Mouse (Mus musculus) kidney, embryonic 15.5 days (tissue): ENCODE results near the gene Trex1. TPM values are rescaled to one million over a fixed set of nuclear protein-coding genes. Genes with fewer than 3 reads are reported as not detected.

Source experiments
- ATAC-seq: fragments of 200-750 bp; cut with Nextera tagmentation; replicated peaks from 2 replicates; pipeline ENCODE4 v1.8.0; 2017; ENCODE audit warnings: moderate TSS enrichment; ENCODE audit not compliant: low FRiP score
- H3K27ac ChIP-seq: fragments of 300-500 bp; sonication (generic); 2 replicates; pipeline ENCODE4 v1.5.1; 2015; ENCODE audit warnings: mild to moderate bottlenecking, inconsistent platforms
- H3K27me3 ChIP-seq: fragments of 300-500 bp; sonication (generic); 2 replicates; pipeline ENCODE4 v1.6.1; 2015; ENCODE audit warnings: inconsistent platforms
- H3K36me3 ChIP-seq: fragments of 300-500 bp; sonication (generic); 2 replicates; pipeline ENCODE4 v1.6.1; 2015; ENCODE audit warnings: inconsistent platforms
- H3K4me1 ChIP-seq: fragments of 300-500 bp; sonication (generic); 2 replicates; pipeline ENCODE4 v1.6.1; 2015; ENCODE audit warnings: inconsistent platforms
- H3K4me2 ChIP-seq: fragments of 300-500 bp; sonication (generic); 2 replicates; pipeline ENCODE4 v1.6.1; 2015; ENCODE audit warnings: moderate library complexity, mild to moderate bottlenecking, inconsistent platforms
- H3K4me3 ChIP-seq: fragments of 300-500 bp; sonication (generic); replicated peaks from 2 replicates; pipeline ENCODE4 v1.5.1; 2015; ENCODE audit warnings: mild to moderate bottlenecking, inconsistent platforms
- H3K9ac ChIP-seq: fragments of 300-500 bp; sonication (generic); 2 replicates; pipeline ENCODE4 v1.6.1; 2015; ENCODE audit warnings: mild to moderate bottlenecking, inconsistent platforms
- H3K9me3 ChIP-seq: fragments of 300-500 bp; sonication (generic); replicated peaks from 2 replicates; pipeline ENCODE4 v1.6.1; 2016; ENCODE audit warnings: inconsistent platforms
- WGBS: fragments of 180-500 bp; shearing (Covaris S2); methylation state at CpG from one replicate; pipeline ENCODE4 v1.1.7; 2015; ENCODE audit warnings: mixed read lengths; 5-methylcytosine and 5-hydroxymethylcytosine counted together
- polyA plus RNA-seq: library from polyadenylated mRNA; unstranded; fragments of >200 nt; fragmentation: Nextera tagmentation; extraction: Ambion mirVana; gene quantifications from 2 replicates; pipeline ENCODE4 v1.2.1, GENCODE M21; 2015

Trex1 gene
- polyA plus RNA-seq, 1 experiment from 2014 or later, result 13.8 TPM

DNA sequence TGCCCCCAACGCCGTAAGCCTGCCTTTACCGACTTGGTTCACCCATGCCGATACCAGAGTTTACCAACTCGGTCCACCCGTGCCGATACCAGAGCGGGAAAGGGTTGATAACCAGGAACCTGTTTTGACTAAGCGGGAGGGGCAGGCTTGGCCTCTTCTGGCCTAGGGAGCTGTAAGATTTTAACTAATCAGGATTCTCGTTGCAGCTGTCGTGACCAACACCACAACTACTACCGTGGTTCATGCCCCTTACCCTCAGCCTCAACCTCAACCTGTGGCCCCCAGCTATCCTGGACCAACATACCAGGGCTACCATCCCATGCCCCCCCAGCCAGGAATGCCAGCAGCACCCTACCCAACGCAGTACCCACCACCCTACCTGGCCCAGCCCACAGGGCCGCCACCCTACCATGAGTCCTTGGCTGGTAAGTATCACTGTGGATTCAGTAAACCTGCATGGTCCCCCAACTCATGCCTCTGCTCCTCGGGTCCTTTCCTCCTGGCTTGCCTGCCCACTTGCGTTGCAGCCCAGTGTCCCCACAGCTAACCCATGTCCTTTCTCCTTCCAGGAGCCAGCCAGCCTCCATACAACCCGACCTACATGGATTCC is 3.3 kb downstream of the Trex1 start:
- Histone ChIP-seq H3K27ac (no peak overlapping the region), H3K4me3 (no peak overlapping the region), H3K4me1 (peaks cover 34% of the 10 kb centered on the region), H3K36me3 (peaks cover 58% of the 10 kb centered on the region), H3K9me3 (no peaks in the 10 kb centered on the region), H3K27me3 (no peaks in the 10 kb centered on the region), H3K9ac (no peak overlapping the region), H3K4me2 (no peak overlapping the region)
- WGBS, result 90% methylated on average over 17 of the region's 17 CpGs
- ATAC-seq, result no peak

DNA sequence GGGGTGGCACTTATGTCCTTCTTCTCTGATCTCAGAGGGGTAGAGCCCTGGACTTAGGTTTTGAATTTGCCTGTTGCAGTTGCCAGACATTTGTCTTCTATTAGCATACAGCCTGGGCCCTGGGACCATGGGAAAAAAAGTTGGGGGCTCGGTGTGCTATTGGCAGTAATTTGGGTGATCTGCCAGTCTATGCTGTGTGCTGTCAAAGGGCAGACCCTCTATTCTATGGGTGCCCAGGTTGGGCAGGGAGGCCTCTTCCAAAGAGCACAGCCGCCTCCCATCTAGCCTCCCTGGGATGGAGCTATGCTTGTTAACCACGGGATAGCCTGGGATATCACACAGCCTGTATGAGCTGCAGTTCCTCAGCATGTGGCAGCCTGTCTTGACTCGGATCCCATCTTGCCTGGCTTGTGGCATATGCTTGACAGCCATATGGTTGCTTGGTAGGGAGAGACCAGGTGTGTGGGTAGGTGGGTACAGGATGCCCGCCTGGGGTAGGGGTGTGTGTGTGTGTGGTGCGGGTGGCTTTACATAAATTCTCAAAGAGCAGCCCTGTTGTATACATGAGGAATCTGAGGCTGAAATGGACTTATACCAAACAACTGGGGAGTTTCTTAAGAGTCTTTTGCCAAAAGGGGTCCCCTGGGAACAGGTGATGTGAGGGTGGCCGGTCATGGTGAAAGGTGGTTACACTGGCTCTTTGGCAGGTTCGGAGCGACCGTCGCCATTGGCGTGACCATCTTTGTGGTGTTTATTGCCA is 4.1 kb downstream of the Trex1 start:
- Histone ChIP-seq H3K9ac (0 out of 2 replicates have a peak overlapping the region, but pooled peaks have one; percentile 0), H3K9me3 (no peaks in the 10 kb centered on the region), H3K4me3 (peak overlapping the region; percentile 38), H3K27me3 (no peaks in the 10 kb centered on the region), H3K36me3 (peaks cover 51% of the 10 kb centered on the region), H3K27ac (peak overlapping the region; percentile 82), H3K4me2 (peak overlapping the region; percentile 56), H3K4me1 (peaks cover 34% of the 10 kb centered on the region)
- 89% methylated on average over 12 of the region's 12 CpGs for WGBS
- ATAC-seq, result no peak

DNA sequence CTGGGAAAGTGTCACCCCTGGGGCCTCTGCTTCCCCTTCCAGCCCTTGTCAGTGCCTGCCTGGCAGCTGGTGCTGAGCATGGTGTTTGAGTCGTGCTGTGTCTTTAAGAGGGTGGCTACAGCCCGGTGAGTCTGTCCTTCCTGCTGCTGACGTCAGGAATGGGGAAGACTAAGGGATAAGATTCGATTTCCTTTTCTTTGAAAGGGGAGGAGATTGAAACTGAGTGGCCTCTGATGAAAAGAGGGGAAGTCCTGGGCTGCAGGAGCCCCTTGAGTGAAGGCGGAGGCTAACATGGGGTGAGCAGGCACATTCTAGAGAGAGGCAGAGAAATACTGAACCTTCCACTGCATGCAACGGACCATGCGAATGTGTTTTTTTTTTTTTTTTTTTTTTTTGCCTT is 4.8 kb downstream of the Trex1 start:
- Histone ChIP-seq H3K9me3 (no peaks in the 10 kb centered on the region), H3K4me3 (peak overlapping the region; percentile 38), H3K9ac (0 out of 2 replicates have a peak overlapping the region, but pooled peaks have one; percentile 0), H3K27me3 (no peaks in the 10 kb centered on the region), H3K36me3 (peaks cover 46% of the 10 kb centered on the region), H3K27ac (peak overlapping the region; percentile 82), H3K4me1 (peaks cover 31% of the 10 kb centered on the region), H3K4me2 (peak overlapping the region; percentile 56)
- peak; percentile 80 for ATAC-seq
- 0% methylated on average over 7 of the region's 7 CpGs for WGBS

DNA sequence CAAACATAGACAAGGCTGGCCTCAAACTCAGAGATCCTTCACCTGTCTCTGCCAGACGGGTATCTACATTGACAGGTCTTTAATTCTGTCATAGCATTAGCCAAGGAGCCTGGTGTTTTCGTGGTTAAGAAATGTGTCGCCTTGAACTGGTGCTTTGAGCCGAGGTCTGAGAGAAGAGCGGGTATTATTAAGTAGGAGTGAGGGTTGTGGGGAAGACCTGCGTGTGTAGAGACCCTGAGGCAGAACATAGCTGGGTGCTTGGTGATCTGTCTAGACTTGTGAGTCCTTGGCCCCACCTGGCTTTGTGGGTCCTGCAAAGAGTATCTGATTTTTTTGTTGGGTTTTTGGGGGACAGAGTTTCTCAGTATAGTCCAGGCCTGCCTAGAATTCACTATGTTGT is 5.7 kb downstream of the Trex1 start:
- ATAC-seq, result no peak
- Histone ChIP-seq H3K9me3 (no peaks in the 10 kb centered on the region), H3K4me2 (no peak overlapping the region), H3K4me1 (peaks cover 24% of the 10 kb centered on the region), H3K4me3 (no peak overlapping the region), H3K27ac (peak overlapping the region; percentile 82; the same call in 1 of the 2 replicates), H3K36me3 (peaks cover 46% of the 10 kb centered on the region), H3K9ac (no peak overlapping the region), H3K27me3 (no peaks in the 10 kb centered on the region)
- WGBS, result 77% methylated on average over 6 of the region's 6 CpGs

DNA sequence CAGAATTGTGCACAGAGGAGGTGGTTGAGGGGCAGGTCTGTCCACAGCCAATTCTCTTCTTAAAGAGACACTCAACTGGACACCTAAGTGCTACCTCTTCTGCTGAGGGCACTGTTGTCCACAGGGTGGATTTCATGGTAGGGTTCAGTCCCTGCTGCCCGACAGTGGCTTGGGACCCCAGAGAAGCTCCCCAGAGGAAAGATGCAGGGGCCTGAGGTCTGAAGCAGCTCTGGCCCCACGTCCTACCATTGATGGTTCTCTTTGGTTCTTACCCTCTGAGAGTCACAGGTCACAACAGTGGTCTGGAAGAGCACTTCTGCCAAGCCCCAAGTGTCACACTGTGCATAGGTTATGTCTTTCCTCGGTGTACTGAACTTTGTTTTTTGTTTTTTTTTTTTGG is 6.2 kb downstream of the Trex1 start:
- 86% methylated on average over 3 of the region's 3 CpGs for WGBS
- no peak overlapping the region for H3K4me3 ChIP-seq
- no peak overlapping the region for H3K9ac ChIP-seq
- peaks cover 47% of the 10 kb centered on the region for H3K36me3 ChIP-seq
- H3K4me2 ChIP-seq, result no peak overlapping the region
- no peaks in the 10 kb centered on the region for H3K9me3 ChIP-seq
- ATAC-seq, result no peak
- peaks cover 19% of the 10 kb centered on the region for H3K4me1 ChIP-seq
- no peak overlapping the region for H3K27ac ChIP-seq
- H3K27me3 ChIP-seq, result no peaks in the 10 kb centered on the region

DNA sequence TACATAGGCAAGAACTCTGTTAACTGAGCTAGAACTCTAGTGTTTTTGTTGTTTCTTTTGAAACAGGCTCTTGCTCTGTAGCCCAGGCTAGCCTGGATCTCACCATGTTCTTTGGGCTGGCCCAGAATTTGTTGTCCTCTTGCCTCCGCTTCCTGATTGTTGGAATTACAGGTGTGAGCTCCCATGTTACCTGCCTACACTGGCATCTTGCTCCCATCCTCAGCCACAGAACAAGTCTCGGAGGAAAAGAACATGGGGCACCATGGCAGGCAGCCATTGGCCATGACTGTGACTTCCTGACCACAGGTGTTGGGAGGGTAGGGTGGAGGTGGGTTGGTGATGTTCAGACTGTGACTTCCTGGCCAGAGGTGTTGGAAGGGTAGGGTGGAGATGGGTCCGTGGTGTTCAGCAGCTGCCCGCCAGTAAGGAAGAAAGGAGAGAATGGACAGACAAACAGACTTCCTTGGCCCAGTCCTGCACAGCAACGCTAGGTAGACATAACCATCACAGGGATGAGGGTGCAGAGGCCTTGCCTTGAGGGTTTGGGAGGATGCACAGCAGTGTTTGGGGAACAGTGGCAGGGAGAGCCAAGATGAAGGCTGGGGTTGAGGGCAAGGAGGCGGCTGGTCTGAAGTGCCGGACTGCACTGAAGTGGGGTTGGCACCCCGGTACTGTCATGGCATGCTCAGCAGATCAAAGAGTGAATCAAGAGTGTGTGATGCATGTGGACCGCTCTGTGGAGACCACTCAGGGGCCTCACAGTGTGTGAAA is 6.9 kb downstream of the Trex1 start:
- Histone ChIP-seq H3K4me3 (no peak overlapping the region), H3K36me3 (peaks cover 41% of the 10 kb centered on the region), H3K27me3 (no peaks in the 10 kb centered on the region), H3K9ac (no peak overlapping the region), H3K27ac (no peak overlapping the region), H3K9me3 (no peaks in the 10 kb centered on the region), H3K4me1 (peaks cover 17% of the 10 kb centered on the region), H3K4me2 (no peak overlapping the region)
- ATAC-seq, result no peak
- WGBS, result 86% methylated on average over 9 of the region's 9 CpGs

DNA sequence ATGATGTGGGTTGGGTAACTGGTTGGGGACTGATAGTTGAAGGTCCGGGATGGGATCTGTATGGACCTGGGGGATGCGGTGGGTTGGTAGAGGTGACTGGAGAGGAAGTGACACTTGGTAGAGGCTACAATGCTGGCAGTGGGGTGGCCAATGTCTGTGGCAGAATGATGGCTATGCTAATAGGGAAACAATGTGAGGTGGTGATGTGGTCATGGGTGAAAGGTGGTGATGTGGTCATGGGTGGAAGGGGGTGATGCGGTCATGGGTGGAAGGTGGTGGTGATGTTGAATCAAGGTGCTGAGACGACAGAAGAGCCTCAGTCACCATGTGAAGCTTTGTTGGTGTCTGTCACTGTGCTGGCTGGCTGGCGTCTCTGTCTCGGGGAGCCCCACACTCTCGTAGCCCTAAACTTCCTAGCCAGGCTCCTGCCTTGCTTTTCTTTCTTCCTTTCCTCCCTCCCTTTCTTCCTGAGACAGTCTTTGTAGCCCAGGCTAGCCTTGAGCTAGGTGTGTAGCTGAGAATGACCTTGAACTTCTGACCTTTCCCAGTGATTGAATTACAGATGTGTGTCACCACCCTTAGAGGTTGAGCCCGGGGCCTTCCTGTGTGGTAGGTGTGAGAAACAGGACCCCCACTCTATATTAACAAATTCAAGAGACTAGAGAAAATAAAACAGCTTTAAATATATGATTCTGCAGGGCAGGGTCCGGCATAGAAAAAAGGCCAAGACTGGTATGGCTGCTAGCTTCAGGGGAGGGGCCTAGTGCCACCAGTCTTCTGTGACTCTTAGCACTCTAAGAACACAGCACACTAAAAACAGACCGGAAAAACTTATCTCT is 7.7 kb downstream of the Trex1 start:
- H3K9me3 ChIP-seq, result no peaks in the 10 kb centered on the region
- H3K36me3 ChIP-seq, result peaks cover 33% of the 10 kb centered on the region
- no peak overlapping the region for H3K4me2 ChIP-seq
- no peak overlapping the region for H3K4me3 ChIP-seq
- peaks cover 17% of the 10 kb centered on the region for H3K4me1 ChIP-seq
- H3K27ac ChIP-seq, result no peak overlapping the region
- 91% methylated on average over 10 of the region's 10 CpGs for WGBS
- no peaks in the 10 kb centered on the region for H3K27me3 ChIP-seq
- no peak for ATAC-seq
- H3K9ac ChIP-seq, result no peak overlapping the region

DNA sequence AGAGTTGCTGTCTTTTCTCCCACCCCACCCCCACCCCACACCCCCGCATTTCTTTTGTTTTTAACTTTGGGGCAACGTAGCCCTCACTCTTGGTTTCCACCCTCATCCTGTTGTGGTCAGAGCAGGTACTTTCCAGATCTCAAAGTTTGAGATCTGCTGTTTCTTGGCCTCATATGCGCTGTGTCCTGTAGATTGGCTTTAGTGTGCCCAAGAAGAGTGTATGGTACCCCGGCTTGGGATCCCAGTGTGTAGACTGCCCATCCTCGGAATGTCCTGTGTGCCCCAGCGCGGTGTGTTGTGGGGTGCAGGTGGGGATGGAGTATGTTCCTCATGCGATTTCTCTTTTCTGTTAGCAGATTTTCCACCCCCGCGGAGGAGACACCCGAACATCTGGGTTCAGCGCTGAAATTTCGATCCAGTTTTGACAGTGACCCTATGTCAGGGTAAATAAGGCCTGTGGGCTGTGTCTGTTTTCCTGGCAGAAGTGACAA is 8.5 kb downstream of the Trex1 start:
- no peak for ATAC-seq
- Histone ChIP-seq H3K27me3 (no peaks in the 10 kb centered on the region), H3K27ac (no peak overlapping the region), H3K9ac (no peak overlapping the region), H3K4me3 (no peak overlapping the region), H3K9me3 (no peaks in the 10 kb centered on the region), H3K36me3 (peaks cover 25% of the 10 kb centered on the region), H3K4me1 (peaks cover 17% of the 10 kb centered on the region), H3K4me2 (no peak overlapping the region)
- whole genome bisulfite sequencing, result 89% methylated on average over 13 of the region's 13 CpGs

DNA sequence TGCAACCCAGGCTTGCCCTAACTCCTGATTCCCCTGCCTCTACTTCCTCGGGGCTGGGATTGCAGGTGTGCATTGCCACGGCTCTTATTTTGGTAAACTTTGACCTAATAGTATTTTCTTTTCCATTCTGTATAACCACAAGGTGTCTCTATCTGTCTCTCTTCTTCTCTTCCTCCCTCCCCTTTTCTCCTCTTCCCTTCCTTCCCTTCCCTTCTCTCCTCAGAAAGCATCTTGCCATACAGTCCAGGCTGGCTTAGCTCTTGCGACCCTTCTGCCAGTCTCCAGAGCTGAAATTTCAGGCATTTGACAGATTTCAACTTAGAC is 8.9 kb downstream of the Trex1 start:
- Histone ChIP-seq H3K9ac (no peak overlapping the region), H3K4me3 (no peak overlapping the region), H3K36me3 (peaks cover 21% of the 10 kb centered on the region), H3K27me3 (no peaks in the 10 kb centered on the region), H3K27ac (no peak overlapping the region), H3K4me2 (no peak overlapping the region), H3K9me3 (no peaks in the 10 kb centered on the region), H3K4me1 (peaks cover 17% of the 10 kb centered on the region)
- WGBS, result 59% methylated on average over 3 of the region's 3 CpGs
- no peak for ATAC-seq

DNA sequence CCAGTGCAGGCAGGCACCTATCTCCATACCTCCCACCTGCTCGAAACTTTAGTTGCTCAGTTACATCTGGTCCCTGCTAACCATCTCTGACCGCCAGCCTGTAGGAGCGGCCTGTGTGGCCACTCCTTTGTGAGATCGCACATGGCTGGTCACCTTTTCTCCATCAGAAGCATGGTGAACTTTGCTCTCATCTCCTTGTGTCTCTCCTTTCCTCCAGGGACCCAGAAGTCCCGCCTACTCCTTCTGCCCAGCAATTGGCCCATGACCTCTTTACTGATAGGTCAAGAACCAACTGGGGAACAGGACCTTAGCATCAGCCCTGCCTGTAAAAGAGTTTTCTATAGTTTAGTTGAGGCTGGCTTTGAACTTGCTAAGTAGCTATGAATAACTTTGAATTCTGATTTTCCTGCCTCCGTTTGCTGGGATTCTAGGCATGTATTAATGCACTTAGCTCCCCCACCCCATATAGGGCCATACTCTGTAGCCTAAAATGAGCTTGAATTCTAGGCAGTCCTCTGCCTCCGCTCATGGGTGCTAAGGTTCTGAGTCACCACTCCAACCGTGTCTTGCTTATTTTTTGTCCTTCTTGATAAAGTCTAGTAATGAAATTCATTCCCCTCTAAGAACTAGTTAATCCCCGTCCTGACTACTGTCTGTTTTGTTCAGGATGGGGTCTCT is 9.4 kb downstream of the Trex1 start:
- Histone ChIP-seq H3K9ac (no peak overlapping the region), H3K36me3 (peaks cover 18% of the 10 kb centered on the region), H3K9me3 (no peaks in the 10 kb centered on the region), H3K4me2 (no peak overlapping the region), H3K27ac (no peak overlapping the region), H3K4me1 (peaks cover 12% of the 10 kb centered on the region), H3K27me3 (no peaks in the 10 kb centered on the region), H3K4me3 (no peak overlapping the region)
- 81% methylated on average over 9 of the region's 9 CpGs for WGBS
- ATAC-seq, result no peak

DNA sequence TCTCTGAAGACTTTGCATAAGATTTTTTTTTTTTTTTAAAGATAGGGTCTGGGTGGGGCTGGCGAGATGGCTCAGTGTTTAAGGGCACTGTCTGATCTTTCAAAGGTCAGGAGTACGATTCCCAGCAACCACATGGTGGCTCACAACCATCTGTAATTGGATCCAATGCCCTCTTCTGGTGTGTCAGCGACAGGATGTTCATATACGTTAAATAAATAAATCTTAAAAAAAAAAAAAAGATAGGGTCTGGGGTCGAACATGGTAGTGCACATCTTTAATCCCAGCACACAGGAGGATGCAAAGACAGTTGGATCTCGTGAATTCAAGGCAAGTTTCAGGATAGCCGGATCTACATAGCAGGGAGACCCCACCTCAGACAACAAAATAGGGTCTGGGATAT is 10.2 kb downstream of the Trex1 start:
- H3K4me3 ChIP-seq, result no peak overlapping the region
- WGBS, result 69% methylated on average over 7 of the region's 7 CpGs

More for the DNA sequence above, 10.2 kb downstream of the Trex1 start:
- Histone ChIP-seq H3K27ac (no peak overlapping the region), H3K4me2 (no peak overlapping the region), H3K36me3 (peaks cover 21% of the 10 kb centered on the region), H3K9me3 (no peaks in the 10 kb centered on the region), H3K27me3 (no peaks in the 10 kb centered on the region), H3K9ac (no peak overlapping the region), H3K4me1 (peaks cover 5% of the 10 kb centered on the region)
- ATAC-seq, result no peak
